Mouse (Mus musculus) gastrocnemius, adult 18-20 months (tissue): Measurements from ENCODE around the gene Adamts1. TPM values are rescaled to one million over a fixed set of nuclear protein-coding genes. Genes with fewer than 3 reads are reported as not detected.

ENCODE experiments used
- DNase-seq: peaks from one replicate; pipeline ENCODE4 v3.0.0; 2021; ENCODE audit warnings: low spot score
- long read RNA-seq, 2 experiments: library from polyadenylated mRNA; stranded (forward); transcript quantifications; one replicate each; pipeline ENCODE4 v2.0.0; 2021
- total RNA-seq, 2 experiments: library from RNA; stranded (reverse); gene quantifications; 2 replicates each; pipeline ENCODE4 v1.2.3; 2021

The Adamts1 gene
- 10 to 100 TPM in 1 of 2 experiments, 1 to 10 TPM in 1; 8.0 to 39.9 TPM for total RNA-seq
- long read RNA-seq, experiment 1, full-length matches to known transcripts: 20 of 25 reads
- long read RNA-seq, experiment 1, partial matches to known transcripts: 1 of 25 reads
- long read RNA-seq, experiment 1, other reads (novel, unspliced or antisense): 4 of 25 reads
- long read RNA-seq, experiment 2, full-length matches to known transcripts: 14 of 14 reads
- long read RNA-seq, experiment 2, partial matches to known transcripts: 0 of 14 reads
- long read RNA-seq, experiment 2, other reads (novel, unspliced or antisense): 0 of 14 reads

DNA sequence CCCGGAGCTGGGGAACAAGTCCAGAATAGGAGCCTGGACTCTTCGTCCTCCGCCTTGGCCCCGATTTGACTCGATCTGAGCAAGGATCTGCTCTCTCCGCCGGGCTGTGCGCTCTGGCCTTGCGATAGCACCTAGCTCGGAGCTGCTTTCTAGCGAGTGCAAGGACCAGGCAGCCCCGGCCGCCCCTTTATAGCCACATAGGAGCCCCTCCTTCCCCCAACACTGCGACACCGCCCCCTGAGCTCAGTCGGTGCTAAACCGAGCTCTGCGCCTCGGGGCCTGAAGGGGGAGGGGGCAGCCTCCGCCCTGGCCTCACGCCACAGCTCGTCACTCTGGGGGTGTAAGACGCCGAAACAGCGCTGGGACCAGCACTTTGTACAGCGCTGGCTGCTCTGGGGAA lies at the start of gene Adamts1:
Adamts1 (minus strand) TSS at position 160 of the 400 bp plus-strand sequence.
- peak; percentile 94 for DNase-seq

DNA sequence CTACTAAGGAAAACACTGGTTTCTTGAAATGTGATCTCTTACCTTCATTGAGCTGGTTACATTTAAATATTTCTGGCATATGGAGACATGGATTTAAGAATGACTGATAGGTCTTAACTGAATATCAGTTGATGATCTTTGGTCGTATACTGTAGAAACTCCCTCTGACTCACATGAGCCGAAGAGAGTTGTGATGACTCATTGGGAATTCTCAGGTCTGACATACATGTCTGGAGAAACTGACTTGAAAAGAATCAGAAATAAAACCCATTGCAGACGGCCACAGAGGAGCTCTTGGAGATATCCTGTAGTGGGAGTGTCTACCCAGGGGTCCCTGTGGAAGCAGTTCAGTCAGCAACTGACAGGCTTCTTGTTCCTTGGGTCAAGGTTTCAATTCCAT lies 24.2 kb upstream of the Adamts1 start:
- DNase-seq: no peak

DNA sequence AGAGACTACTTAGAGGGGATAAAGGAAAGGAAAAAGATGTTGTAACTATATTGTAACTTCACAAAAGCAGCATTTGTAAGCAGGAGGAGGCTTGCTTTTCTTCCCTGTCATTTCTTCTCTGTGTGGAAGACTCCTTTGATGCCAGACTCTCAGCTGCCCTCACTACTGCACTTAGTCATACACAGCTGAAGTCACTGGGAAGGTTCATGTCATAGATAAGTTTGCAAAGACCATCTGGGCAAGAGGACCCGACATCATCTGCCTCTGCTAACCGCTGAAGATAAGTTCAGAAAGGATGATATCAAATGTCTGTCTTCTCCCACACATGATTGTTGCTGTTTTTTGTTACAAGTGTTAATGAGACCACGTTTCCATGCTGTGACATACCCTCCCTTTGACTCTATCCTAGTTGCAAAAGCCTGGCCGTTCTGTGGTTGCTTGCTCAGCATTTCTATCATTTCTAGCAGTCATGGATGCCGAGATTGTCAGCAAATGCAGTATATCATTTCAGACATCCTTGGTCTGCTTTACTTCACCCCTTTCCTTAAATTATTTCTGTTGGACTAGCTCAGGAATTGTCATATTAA lies 19.5 kb upstream of the Adamts1 start:
- DNase-seq: no peak

DNA sequence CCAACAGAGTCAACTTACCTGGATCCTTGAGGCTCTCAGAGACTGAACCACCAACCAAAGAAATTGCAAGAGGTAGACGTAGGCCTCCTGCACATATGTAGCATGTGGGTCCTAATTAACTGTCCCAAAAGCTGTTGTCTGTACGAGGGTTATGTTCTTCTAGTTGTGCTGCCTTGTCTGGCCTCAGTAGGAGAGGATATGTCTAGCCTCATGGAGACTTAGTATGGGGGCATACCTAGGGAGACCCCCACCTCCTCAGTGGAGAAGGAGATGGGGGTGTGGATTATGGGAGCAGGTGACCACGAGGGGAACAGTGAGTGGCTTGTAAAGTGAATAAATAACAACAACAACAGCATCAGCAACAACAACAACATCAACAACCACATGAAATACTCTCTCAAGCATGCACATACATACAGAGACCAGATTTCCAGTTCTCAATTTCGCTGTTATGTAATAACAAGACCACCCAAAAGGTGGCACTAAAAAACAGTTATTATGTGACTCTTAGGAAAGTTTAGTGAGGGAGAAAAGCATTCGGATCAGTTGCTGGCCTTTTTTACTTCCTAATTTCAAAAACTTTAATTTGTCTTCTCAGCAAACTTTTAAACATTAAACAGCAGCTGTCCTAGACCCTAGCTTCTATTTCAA lies 17.0 kb upstream of the Adamts1 start:
- DNase-seq: no peak

DNA sequence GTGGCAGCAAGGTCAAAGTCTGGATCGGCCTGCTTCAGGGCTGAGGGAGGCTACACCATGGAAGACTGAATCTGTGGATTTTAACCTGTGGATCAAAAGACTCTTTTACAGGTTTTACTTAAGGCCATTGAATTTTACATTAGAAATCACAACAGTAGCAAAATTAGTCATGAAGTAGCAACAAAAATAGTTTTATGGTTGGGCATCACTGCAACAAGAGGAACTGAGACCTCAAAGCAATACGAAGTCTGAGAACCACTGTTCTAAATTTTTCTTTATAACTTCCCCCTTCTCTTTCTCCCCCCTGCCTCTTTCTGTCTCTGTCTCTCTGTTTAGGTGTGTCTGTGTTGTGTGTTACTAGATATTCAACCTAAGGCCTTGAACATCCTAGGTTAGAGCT lies 11.2 kb upstream of the Adamts1 start:
- no peak for DNase-seq

DNA sequence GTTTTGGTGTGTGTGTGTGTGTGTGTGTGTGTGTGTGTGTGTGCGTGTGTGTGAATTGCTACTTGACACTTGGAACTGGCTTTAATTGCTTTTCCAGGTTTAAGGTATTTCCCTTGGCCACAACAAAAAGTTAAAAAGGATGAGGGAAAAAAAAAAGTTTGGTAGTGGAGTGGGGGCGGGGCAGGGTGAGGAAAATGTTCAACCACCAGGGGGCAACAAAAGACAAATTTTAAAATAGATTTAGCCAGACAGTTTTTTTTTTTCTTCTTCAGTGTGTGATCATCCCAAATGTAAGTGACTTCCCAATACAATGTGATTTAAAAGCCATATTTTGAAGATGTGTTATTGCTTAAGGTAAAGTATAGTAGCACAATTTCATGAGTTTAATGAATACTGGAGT lies 4.7 kb upstream of the Adamts1 start:
- peak; percentile 79 for DNase-seq

DNA sequence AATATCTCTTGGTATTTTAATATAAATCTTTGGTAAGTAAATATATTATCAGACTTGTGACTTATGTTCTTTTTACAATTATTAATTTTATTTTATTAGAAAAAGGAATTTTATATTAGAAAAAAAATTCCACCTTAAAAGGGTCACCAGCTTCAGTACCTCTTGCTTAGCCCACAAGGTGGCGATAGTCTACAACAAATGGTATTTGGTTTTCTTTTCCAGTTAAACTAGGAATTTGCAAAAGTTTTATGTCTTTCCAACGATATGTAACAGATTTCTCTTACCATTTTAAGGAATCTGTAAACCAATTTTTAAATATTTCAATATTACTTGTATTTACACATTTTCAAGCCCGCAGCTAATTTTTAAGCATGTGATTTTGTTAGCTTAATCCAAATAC lies 4.2 kb upstream of the Adamts1 start:
- DNase-seq: peak; percentile 76

DNA sequence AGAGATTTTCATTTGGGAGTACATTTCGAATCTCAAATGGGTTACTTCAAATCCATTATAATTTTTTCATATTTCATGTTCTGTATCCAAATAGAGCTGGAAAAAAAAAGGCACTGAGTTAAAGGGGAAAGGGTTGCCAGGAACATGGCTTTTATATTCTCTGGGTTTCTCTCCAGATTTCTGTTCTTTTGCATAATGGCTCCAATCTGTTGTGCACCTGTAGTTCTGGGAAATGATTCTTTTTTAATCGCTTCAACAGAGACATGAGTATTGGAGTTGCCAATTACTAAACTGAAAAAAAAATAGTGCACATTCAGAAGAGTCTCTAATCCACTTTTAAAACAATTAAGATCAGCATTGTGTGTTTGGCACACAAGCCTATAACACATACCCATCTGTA lies 2.7 kb upstream of the Adamts1 start:
- no peak for DNase-seq

DNA sequence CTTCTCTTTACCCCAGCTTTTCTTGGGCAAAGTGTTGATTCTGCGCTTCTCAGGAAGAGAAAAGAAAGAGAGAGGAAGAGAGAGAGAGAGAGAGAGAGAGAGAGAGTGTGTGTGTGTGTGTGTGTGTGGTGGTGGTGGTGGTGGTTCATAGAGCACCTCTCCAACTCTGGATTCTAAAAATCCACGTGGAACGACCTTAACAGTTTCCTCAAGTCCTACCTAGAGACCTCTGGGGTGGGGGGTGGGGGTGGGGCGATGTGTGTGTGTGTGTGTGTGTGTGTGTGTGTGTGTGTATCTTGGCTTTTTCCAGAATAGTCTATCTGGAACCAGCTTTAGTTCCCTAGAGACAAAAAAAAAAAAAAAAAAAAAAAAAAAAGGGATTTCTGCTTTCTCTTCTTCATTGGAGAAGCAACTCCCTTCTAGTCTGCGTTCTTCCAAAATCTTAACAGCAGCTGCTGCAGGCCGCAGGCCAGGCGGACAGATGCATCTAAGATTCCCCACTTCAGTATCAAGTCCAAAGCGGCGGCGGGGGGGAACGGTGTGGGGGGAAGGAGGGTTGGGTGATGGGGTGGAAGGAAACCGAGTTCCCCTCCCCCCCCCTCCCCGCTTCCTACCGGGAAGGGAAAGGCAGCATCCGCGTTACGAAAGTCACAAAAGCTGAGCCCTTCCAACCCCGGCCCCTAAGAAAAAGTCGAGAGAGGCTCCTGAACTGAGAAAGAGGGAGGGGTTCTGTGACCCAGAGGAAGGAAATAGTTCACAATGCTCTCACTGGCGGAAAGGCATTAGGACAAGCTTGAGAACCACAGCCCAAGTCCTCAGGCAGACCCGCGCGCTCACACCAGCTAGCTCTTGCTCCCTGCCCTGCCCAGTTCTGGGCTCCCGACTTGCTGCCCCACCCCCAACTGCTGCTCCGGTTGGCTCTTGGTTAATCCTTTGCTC lies 969 bp upstream of the Adamts1 start:
- peak; percentile 80 for DNase-seq

DNA sequence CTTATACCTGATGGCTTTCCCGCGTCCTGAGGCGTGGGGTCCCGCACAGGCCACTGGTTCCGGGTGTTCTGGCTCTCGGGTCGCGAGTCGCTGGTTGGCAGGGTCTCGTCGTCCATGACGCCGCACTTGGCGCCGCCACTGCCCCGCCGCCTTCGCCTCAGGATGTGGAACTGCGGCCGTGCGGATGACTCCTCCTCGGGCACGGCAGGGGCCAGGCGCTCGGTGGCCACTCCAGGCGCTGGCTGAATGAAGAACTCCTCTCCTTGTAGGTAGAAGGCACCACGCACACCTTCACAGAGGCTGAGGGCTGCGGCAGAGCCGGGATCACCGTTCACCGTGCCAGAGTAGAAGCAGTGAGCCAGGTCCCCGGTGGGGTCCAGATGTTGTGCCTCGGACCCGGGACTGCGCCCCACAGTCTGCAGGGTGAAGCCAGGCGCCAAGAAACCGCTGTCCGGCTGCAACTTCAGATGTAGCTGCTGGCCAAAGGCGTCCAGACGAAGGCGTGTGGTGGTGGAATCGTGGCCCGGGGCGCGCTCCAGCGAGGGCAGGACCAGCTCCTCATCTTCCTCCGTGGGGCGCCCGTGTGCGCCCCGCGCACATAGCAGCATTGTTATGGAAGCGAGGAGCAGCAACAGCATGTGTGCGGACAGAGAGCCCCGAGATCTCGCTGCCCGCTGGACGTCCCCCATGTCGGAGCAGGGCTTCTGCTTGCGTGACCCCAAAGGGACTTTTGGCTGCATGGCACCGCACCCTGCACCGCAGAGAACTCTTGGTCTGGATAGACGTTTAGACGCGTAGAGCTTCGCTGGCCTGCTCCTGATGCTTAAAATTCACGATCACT lies 722 bp downstream of the Adamts1 start:
- DNase-seq: peak; percentile 63

DNA sequence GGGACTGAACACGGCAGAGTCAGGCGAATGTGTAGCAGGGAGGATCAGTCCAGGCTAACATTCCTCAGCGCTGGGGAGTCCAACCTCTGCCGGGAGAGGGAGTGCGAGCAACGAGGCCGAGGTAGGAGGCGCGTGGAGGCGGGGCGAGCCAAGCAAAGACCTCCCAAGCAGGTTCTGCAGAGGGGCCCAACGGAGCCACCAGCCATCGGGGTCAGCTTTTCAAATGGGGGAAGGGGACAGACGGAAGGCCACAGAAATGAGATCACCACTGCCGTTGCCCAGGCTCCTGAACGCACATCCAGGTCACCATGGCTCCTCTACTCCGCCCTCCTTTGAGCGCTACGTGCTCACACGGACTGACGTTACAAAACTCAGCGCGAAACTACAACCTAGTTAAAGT lies 1.7 kb downstream of the Adamts1 start:
- peak; percentile 87 for DNase-seq

DNA sequence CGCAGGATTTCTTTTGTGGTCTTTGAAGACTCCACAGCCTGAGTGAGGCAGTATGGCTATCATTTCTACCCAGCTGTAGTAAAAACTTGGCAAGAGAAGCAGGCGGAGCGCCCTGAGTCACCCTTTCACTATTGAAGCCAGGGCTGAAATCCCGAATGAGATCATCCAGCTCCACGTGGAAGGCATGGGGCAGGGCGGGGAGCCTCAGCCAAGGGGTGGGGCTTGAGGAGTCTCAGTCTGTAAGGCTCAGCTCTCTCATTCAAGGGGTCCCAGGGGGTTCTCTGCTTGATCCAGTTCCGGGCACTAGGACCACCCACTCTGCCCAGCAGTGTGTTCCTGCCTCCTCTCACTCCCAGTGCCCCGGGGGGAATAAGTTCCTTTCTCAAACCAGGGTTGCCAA lies 2.2 kb downstream of the Adamts1 start:
- peak; percentile 97 for DNase-seq

DNA sequence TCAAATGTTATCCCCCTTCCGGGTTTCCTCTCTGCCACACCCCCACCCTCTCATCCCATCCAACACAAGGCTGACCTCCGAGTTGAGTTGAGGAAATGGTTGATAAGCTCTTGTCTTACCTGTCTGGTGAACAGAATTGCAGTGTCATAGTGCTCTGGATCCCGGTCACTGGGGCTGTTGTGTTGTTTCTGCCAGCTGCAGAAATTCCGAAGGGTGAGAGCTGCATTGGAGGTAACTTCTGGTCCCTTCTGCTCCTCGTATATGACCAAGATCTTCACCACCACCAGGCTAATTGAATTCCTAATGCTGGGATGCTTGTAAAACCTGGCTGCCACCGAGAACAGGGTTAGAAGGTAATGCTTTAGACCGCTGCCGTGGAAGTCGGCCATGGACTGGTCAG lies 2.9 kb downstream of the Adamts1 start:
- DNase-seq: peak; percentile 19

DNA sequence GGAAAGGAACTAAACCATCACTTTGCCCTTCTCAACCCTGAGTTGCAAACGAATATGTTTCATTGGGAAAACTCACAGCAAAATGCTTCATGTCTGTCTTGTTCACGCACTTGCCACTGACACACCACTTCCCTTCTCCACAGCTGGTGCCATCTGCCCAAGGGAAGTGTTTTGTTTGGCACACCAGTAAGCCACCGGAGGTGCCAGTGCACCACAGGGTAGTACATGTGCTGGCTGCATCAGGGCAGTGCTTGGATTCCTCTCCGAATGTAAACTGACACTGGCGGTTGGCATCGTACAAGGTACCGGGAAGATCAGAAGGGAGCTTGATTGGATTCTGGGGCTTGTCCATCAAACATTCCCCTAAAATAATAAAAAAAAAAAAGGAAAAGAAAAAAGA lies 4.6 kb downstream of the Adamts1 start:
- peak; percentile 61 for DNase-seq

DNA sequence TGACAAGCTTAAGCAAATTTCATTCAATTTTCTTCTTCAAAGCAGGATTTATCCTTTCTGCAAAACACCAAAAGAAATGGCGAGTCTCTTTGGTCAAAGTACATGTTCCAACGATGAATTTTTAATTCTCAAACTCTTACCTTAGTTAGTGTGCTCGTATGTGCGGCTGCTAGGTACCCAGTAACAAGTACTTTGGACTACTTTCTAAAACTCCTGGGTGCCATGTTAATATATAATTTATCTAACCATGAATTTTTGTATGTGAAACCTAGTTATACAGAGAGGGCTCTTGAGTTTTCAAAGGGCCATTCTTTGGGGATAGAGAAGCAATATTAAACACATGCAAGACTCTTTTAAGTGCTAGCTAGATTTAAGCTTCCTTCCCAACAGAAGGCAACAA lies 5.8 kb downstream of the Adamts1 start:
- no peak for DNase-seq

DNA sequence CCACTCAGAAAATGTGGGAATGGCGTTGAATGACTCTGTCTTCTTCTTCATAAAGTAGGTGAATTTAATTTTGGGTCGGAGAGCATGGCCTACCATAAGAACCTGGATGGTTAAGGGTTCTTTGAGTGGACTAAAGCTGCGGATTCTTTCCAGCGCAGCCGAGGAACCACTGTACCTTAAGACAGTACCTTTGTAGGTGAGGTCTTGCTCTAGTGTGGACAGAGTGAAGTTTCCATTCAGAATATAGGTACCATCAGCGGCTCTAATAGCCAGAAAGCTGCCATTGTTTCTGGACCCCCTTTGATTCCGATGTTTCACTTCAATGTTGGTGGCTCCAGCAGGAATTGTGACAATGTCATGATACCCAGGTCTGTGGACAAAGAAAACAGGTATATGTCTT lies 7.2 kb downstream of the Adamts1 start:
- no peak for DNase-seq

DNA sequence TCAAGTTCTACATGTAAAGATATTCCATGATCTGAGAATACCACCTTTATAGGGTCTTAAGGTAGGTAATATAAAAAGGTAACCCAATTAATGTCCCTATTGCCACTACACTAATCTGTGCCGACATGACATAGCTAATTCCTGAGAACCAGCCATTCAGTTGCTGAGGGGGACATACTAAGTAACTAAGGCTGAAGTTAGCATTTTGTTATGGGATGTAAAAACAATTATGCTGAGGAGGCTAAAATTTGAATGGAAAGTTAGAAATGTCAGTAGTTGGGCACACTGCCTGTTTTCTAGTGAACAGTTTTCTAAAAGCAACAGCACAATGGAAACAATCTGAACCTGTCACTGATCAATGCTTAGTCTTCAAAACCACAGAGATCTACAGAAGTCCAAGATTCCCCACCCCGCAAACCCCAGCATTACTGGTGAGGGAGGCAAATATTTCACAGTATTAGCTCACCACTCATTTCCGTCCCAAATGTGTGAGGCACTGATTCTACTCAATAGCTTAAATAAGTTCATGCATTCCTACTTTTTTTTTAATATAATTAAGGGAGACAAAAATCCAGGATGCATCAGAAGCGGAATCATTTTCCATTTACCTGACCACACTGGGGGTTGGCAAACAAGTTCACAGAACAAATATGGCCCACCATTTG lies 9.6 kb downstream of the Adamts1 start:
- DNase-seq: no peak

DNA sequence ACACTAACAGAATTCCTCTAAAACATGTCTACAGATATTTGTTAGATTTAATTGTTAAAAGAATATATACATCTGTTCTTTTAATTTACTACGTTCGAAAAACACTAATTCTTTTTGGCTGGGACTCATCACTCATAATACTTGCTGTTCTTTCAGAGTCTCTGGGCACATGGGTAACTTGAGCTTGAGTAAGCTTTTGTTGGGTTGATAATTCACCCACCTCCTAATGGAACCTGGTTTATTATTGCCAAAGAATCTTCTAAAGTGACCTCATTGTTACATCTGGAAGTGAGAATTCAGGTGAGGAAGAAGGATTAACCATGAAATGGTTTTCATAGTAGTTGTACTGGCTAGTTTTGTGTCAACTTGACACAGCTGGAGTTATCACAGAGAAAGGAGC lies 21.8 kb downstream of the Adamts1 start:
- DNase-seq: no peak

DNA sequence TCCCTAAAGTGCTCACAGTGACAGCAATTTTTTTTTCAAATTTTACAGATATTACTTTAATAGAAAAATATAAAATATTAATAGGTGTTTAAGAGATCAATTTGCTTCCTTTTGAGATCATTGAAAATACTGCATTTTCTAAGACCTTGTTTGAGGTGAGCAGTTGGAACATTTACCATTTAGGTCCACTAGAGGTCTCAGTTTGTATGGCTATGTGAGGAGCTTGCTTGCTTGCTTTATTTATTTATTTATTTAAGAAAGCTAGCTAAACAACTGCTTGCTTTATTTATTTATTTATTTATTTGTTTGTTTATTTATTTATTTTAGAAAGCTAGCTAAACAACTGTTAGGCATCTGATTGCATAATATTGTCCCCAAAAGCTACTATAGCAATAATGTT lies 23.1 kb downstream of the Adamts1 start:
- peak; percentile 32 for DNase-seq

DNA sequence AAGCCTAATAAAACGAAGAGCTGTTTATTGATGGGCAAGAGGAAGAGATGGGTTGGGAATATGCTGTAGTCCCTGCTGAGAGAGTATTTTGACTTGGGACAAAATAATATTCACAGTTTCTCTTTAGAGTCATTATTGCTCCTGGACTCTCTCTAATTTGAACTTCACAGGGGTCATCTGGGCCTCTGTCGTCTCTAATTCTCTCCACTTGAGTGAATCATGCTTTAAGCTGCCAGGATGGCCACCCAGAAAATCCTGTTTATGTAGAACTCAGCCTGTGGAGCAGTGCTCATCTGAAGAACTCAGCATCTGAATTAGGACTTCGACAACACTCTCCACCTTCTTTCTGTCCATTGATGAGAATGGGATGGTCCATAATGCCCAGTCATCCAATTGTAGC lies 30.6 kb downstream of the Adamts1 start:
- no peak for DNase-seq
